Mouse (Mus musculus) testis, adult 2 months (tissue): ENCODE measurements around the gene Jph3.

Experiments
- CTCF ChIP-seq: fragments of 200-500 bp; IDR thresholded peaks from 2 replicates; pipeline ENCODE4 v1.5.1; 2012; ENCODE audit warnings: low read depth, mild to moderate bottlenecking, inconsistent platforms, low read length, moderate library complexity; ENCODE audit not compliant: control insufficient read depth, insufficient read depth, insufficient replicate concordance
- POLR2A ChIP-seq: fragments of 200-500 bp; IDR thresholded peaks from 2 replicates; pipeline ENCODE4 v1.6.1; 2012; ENCODE audit warnings: low read depth, mild to moderate bottlenecking, inconsistent platforms, low read length, moderate library complexity; ENCODE audit not compliant: control insufficient read depth

DNA sequence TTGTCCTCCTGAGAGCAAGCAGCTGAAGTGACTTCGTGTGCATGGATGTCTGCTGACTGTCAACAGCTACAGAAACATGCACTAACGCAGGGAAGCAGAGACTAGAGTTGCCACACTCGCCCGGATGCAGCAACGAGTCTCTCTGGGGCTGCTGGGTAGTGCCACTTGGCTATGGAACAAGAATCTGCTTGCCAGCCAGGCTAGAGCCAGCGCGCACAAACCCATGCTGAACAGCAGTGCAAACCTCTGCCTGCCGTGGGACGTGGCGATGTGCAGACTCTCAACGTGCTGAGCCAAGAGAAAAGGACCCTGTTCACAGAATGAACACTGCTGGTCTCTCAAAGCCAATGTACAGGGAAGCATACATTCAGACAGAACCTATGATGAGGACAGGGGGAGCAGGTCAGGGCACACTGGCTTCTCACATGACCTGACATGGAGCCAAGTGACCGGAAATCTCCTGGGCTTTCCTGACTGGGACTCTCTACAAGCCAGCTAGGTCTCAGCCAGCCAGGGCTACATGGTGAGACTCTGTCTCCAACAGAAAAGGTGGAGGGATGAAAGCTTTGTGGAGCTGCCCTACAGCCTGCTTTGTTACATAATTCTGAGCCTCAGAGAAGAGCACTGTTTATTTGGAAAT is 82.6 kb downstream of the Jph3 start:
- no peak for TF ChIP-seq POLR2A
- TF ChIP-seq CTCF: no peak
